Mouse (Mus musculus) liver, adult 10 weeks (tissue): Measurements from ENCODE around the gene Cep295nl. TPM values are rescaled to one million over a fixed set of nuclear protein-coding genes. Genes with fewer than 3 reads are reported as not detected.

Source experiments
- polyA plus RNA-seq: library from polyadenylated mRNA; stranded (reverse); fragments of 350-450 nt; fragmentation: Illumina TruSeq; extraction: RNeasy Lipid Tissue Mini Kit (QIAGEN cat#74804); gene quantifications from one replicate; pipeline ENCODE4 v1.2.3, GENCODE M21; 2014; ENCODE audit warnings: low read depth, low replicate concordance

The Cep295nl gene
- not detected for polyA plus RNA-seq

GRCm38 (mm10) chr11:118342400-118342981 is at the start of gene Cep295nl:
Gene Cep295nl (minus strand): TSS chr11:118342500.

GRCm38 (mm10) chr11:118355640-118356039 is 13.3 kb upstream of the Cep295nl start, which contains the start of gene Timp2:
Gene Timp2 (minus strand): TSS chr11:118355740.

GRCm38 (mm10) chr11:118289999-118290889 is 52.1 kb downstream of the Cep295nl start, which contains the start of gene Usp36:
Gene Usp36 (minus strand): TSS chr11:118290244.

Other genes starting within 250 kb of the Cep295nl start
- gene Dnah17, start 211.9 kb downstream of the Cep295nl start, polyA plus RNA-seq, result not detected
- 23.0 TPM for gene Cyth1, start 93.9 kb downstream of the Cep295nl start, polyA plus RNA-seq
- gene Usp36, start 52.3 kb downstream of the Cep295nl start, polyA plus RNA-seq, result 1.6 TPM
- gene Timp2, start 13.2 kb upstream of the Cep295nl start, polyA plus RNA-seq, result 6.0 TPM
- gene Lgals3bp, start 59.6 kb upstream of the Cep295nl start, polyA plus RNA-seq, result 24.5 TPM
- gene Cant1, start 76.6 kb upstream of the Cep295nl start, polyA plus RNA-seq, result 3.2 TPM
- 2.4 TPM for gene C1qtnf1, start 85.7 kb upstream of the Cep295nl start, polyA plus RNA-seq
- gene Engase, start 134.3 kb upstream of the Cep295nl start, polyA plus RNA-seq, result 0.90 TPM